Mouse (Mus musculus): ENCODE data around the gene Ankrd11. TPM values are rescaled to one million over a fixed set of nuclear protein-coding genes. Genes with fewer than 3 reads are reported as not detected.

Gene Ankrd11
- 62.3 and 108 TPM in 2 replicates for polyA plus RNA-seq (2016; fragmentation: Nextera tagmentation; extraction: Ambion mirVana)

- peaks cover 17% of the 10 kb centered on the region; the same call in 1 of the 2 replicates for H3K36me3 ChIP-seq
- peak; percentile 98 for ATAC-seq (ENCODE audit: insufficient number of reproducible peaks, insufficient read depth, low FRiP score, low TSS enrichment, low read depth)
- H3K27me3 ChIP-seq: no peaks in the 10 kb centered on the region
- H3K9me3 ChIP-seq: no peaks in the 10 kb centered on the region
- peak within 1 kb of the TSS; percentile 100 for H3K4me3 ChIP-seq (replicated peaks)
- H3K9ac ChIP-seq (replicated peaks): peak within 1 kb of the TSS; percentile 100
- peak within 1 kb of the TSS; percentile 74 for H3K4me2 ChIP-seq
- peaks cover 28% of the 10 kb centered on the region for H3K4me1 ChIP-seq (replicated peaks)
- peak within 1 kb of the TSS; percentile 98 for H3K27ac ChIP-seq
- whole genome bisulfite sequencing: under 1% methylated on average over 85 of the region's 91 CpGs
Observed at GRCm38 (mm10) chr8:123042158-123042973, at the start of gene Ankrd11. Gene Ankrd11 (minus strand): TSS chr8:123042277.

GRCm38 (mm10) chr8:123087289-123087688 is 45.2 kb upstream of the Ankrd11 start:
- no peak overlapping the region for H3K27ac ChIP-seq
- peaks cover 99% of the 10 kb centered on the region for H3K36me3 ChIP-seq
- no peak overlapping the region for H3K4me3 ChIP-seq (replicated peaks)
- WGBS: 91% methylated on average over 9 of the region's 9 CpGs
- H3K27me3 ChIP-seq: no peaks in the 10 kb centered on the region
- no peaks in the 10 kb centered on the region for H3K9me3 ChIP-seq
- no peak overlapping the region for H3K9ac ChIP-seq (replicated peaks)
- ATAC-seq (ENCODE audit: insufficient number of reproducible peaks, insufficient read depth, low FRiP score, low TSS enrichment, low read depth): no peak
- no peak overlapping the region for H3K4me2 ChIP-seq
- H3K4me1 ChIP-seq (replicated peaks): no peaks in the 10 kb centered on the region

GRCm38 (mm10) chr8:123083610-123084009 is 41.5 kb upstream of the Ankrd11 start:
- no peak overlapping the region for H3K4me2 ChIP-seq
- H3K4me3 ChIP-seq (replicated peaks): no peak overlapping the region
- H3K9me3 ChIP-seq: no peaks in the 10 kb centered on the region
- H3K9ac ChIP-seq (replicated peaks): no peak overlapping the region
- H3K36me3 ChIP-seq: peaks cover 99% of the 10 kb centered on the region
- no peak for ATAC-seq (ENCODE audit: insufficient number of reproducible peaks, insufficient read depth, low FRiP score, low TSS enrichment, low read depth)
- WGBS: 94% methylated on average over 12 of the region's 12 CpGs
- H3K27me3 ChIP-seq: no peaks in the 10 kb centered on the region
- no peak overlapping the region for H3K27ac ChIP-seq
- H3K4me1 ChIP-seq (replicated peaks): no peaks in the 10 kb centered on the region

- H3K4me2 ChIP-seq: no peak overlapping the region
- H3K27me3 ChIP-seq: no peaks in the 10 kb centered on the region
- peaks cover 95% of the 10 kb centered on the region for H3K36me3 ChIP-seq
- ATAC-seq (ENCODE audit: insufficient number of reproducible peaks, insufficient read depth, low FRiP score, low TSS enrichment, low read depth): no peak
- no peaks in the 10 kb centered on the region for H3K4me1 ChIP-seq (replicated peaks)
- H3K9ac ChIP-seq (replicated peaks): no peak overlapping the region
- no peak overlapping the region for H3K27ac ChIP-seq
- no peak overlapping the region for H3K4me3 ChIP-seq (replicated peaks)
- no peaks in the 10 kb centered on the region for H3K9me3 ChIP-seq
- 82% methylated on average over 6 of the region's 6 CpGs for WGBS
Observed at GRCm38 (mm10) chr8:123082993-123083392, 40.9 kb upstream of the Ankrd11 start.

- no peak overlapping the region for H3K4me2 ChIP-seq
- no peak overlapping the region for H3K27ac ChIP-seq
- ATAC-seq (ENCODE audit: insufficient number of reproducible peaks, insufficient read depth, low FRiP score, low TSS enrichment, low read depth): no peak
- H3K27me3 ChIP-seq: no peaks in the 10 kb centered on the region
- H3K4me3 ChIP-seq (replicated peaks): no peak overlapping the region
- no peaks in the 10 kb centered on the region for H3K9me3 ChIP-seq
- H3K9ac ChIP-seq (replicated peaks): no peak overlapping the region
- WGBS: 84% methylated on average over 6 of the region's 6 CpGs
- H3K36me3 ChIP-seq: peaks cover 95% of the 10 kb centered on the region
- H3K4me1 ChIP-seq (replicated peaks): no peaks in the 10 kb centered on the region
Observed at GRCm38 (mm10) chr8:123077213-123077612, 35.1 kb upstream of the Ankrd11 start.

GRCm38 (mm10) chr8:123071176-123071575 is 29.1 kb upstream of the Ankrd11 start:
- no peak overlapping the region for H3K27ac ChIP-seq
- no peak overlapping the region for H3K4me3 ChIP-seq (replicated peaks)
- H3K4me1 ChIP-seq (replicated peaks): peaks cover 11% of the 10 kb centered on the region
- peaks cover 77% of the 10 kb centered on the region for H3K36me3 ChIP-seq
- H3K9me3 ChIP-seq: no peaks in the 10 kb centered on the region
- no peak overlapping the region for H3K4me2 ChIP-seq
- H3K9ac ChIP-seq (replicated peaks): no peak overlapping the region
- 83% methylated on average over 4 of the region's 4 CpGs for WGBS
- H3K27me3 ChIP-seq: no peaks in the 10 kb centered on the region
- no peak for ATAC-seq (ENCODE audit: insufficient number of reproducible peaks, insufficient read depth, low FRiP score, low TSS enrichment, low read depth)

- Histone ChIP-seq H3K27me3 (no peaks in the 10 kb centered on the region), H3K9me3 (no peaks in the 10 kb centered on the region), H3K36me3 (peaks cover 28% of the 10 kb centered on the region), H3K4me3 (replicated peaks) (peak overlapping the region; percentile 92), H3K4me2 (peak overlapping the region; percentile 66), H3K27ac (peak overlapping the region; percentile 93), H3K9ac (replicated peaks) (peak overlapping the region; percentile 93), H3K4me1 (replicated peaks) (peaks cover 23% of the 10 kb centered on the region)
- 37% methylated on average over 7 of the region's 7 CpGs for WGBS
- no peak for ATAC-seq (ENCODE audit: insufficient number of reproducible peaks, insufficient read depth, low FRiP score, low TSS enrichment, low read depth)
Observed at GRCm38 (mm10) chr8:123066101-123066683, 24.1 kb upstream of the Ankrd11 start.

GRCm38 (mm10) chr8:123065214-123066100 is 23.4 kb upstream of the Ankrd11 start:
- Histone ChIP-seq H3K4me1 (replicated peaks) (peaks cover 23% of the 10 kb centered on the region), H3K27ac (peak overlapping the region; percentile 93), H3K36me3 (peaks cover 23% of the 10 kb centered on the region), H3K9ac (replicated peaks) (peak overlapping the region; percentile 93), H3K4me3 (replicated peaks) (peak overlapping the region; percentile 92), H3K27me3 (no peaks in the 10 kb centered on the region), H3K9me3 (no peaks in the 10 kb centered on the region), H3K4me2 (peak overlapping the region; percentile 66)
- peak; percentile 92 for ATAC-seq (ENCODE audit: insufficient number of reproducible peaks, insufficient read depth, low FRiP score, low TSS enrichment, low read depth)
- WGBS: under 1% methylated on average over 84 of the region's 84 CpGs

- no peak for ATAC-seq (ENCODE audit: insufficient number of reproducible peaks, insufficient read depth, low FRiP score, low TSS enrichment, low read depth)
- peak overlapping the region; percentile 93 for H3K27ac ChIP-seq
- 2% methylated on average over 14 of the region's 14 CpGs for WGBS
Observed at GRCm38 (mm10) chr8:123064809-123065213, 22.7 kb upstream of the Ankrd11 start.

GRCm38 (mm10) chr8:123064072-123064471 is 22.0 kb upstream of the Ankrd11 start:
- no peak for ATAC-seq (ENCODE audit: insufficient number of reproducible peaks, insufficient read depth, low FRiP score, low TSS enrichment, low read depth)
- 63% methylated on average over 4 of the region's 4 CpGs for WGBS
- Histone ChIP-seq H3K4me1 (replicated peaks) (peaks cover 23% of the 10 kb centered on the region), H3K4me2 (peak overlapping the region; percentile 66), H3K4me3 (replicated peaks) (peak overlapping the region; percentile 92; the same call in 1 of the 2 replicates), H3K9me3 (no peaks in the 10 kb centered on the region), H3K27ac (no peak overlapping the region), H3K27me3 (no peaks in the 10 kb centered on the region), H3K36me3 (peaks cover 15% of the 10 kb centered on the region), H3K9ac (replicated peaks) (peak overlapping the region; percentile 93; the same call in 1 of the 2 replicates)

More at GRCm38 (mm10) chr8:123064809-123065213, 22.7 kb upstream of the Ankrd11 start:
- peaks cover 18% of the 10 kb centered on the region for H3K36me3 ChIP-seq
- peak overlapping the region; percentile 93 for H3K9ac ChIP-seq (replicated peaks)
- no peaks in the 10 kb centered on the region for H3K9me3 ChIP-seq
- H3K27me3 ChIP-seq: no peaks in the 10 kb centered on the region
- peak overlapping the region; percentile 66 for H3K4me2 ChIP-seq
- H3K4me1 ChIP-seq (replicated peaks): peaks cover 23% of the 10 kb centered on the region
- H3K4me3 ChIP-seq (replicated peaks): peak overlapping the region; percentile 92
